Mouse (Mus musculus) right cerebral cortex, adult 18-20 months (tissue): ENCODE measurements around the gene Ptgdr2.

ENCODE experiments used
- DNase-seq: peaks from one replicate; pipeline ENCODE4 v3.0.0; 2022; ENCODE audit warnings: mixed read lengths

The Ptgdr2 gene

DNA sequence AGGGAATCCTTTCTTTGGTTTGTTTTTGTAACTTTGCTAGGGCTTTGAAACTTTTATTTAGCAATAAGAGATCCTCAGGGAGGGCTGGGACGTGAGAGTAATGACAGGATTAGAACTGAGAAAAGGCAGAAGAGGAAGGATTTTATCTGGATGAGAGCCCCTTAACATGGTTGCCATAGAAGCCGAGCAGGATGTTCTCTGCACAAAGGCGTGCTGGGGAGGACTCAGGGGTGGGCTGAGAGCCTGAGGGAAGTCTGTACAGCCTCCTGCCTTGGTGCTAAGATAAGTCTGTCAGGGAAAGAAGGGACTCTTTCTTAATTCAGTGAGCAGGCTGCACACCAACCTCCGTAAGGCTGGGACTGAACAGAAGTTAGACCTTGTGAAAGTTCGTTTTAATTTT, 1.9 kb upstream of the Ptgdr2 start:
- no peak for DNase-seq

DNA sequence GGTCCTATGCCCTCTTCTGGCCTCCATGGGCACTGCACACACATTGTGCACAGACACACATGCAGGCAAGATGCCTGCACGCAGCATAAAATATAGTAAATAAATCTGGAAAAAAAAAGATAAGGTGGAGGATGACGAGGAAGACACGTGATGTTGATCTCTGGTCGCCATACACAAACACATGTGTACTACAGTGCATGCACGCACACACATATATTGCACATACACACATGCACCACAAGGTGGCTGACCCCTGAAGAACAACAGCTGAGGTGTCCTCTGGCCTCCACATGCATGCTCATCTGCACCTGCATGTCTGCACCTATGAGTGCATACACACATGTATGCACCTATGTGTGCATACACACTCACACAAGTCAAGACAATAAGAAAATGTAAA, 883 bp upstream of the Ptgdr2 start:
- no peak for DNase-seq

DNA sequence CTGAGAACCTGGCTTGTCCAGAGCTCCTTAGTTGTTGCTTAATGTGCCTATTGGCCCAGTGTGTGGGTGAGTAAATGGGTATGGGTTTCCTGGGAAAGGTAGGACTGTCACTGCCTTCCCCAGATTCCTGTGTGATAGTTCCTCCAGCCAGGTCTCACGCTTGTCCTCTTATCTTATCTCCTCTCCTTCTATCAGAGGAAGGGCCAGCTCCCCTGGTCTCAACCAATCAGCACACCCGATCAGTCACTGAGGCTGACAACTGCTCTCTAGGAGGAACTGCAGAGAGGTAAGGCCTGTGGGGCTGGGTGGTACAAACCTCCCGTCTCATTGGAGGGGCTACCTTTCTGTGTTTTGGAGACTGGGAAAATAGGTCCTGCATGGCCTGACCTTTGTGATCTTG, 1.8 kb downstream of the Ptgdr2 start:
- DNase-seq, result no peak

DNA sequence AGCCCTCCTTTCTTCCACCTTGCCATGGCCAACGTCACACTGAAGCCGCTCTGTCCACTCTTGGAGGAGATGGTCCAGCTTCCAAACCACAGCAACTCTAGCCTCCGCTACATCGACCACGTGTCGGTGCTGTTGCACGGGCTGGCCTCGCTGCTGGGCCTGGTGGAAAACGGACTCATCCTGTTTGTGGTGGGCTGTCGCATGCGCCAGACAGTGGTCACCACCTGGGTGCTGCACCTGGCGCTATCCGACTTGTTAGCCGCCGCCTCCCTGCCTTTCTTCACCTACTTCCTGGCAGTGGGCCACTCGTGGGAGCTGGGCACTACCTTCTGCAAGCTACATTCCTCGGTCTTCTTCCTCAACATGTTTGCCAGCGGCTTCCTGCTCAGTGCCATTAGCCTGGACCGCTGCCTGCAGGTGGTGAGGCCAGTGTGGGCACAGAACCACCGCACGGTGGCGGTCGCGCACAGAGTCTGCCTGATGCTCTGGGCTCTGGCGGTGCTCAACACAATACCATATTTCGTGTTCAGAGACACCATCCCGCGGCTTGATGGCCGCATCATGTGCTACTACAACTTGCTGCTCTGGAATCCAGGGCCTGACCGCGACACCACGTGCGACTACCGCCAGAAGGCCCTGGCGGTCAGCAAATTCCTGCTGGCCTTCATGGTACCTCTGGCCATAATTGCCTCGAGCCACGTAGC, 3.3 kb downstream of the Ptgdr2 start:
- peak; percentile 68 for DNase-seq

DNA sequence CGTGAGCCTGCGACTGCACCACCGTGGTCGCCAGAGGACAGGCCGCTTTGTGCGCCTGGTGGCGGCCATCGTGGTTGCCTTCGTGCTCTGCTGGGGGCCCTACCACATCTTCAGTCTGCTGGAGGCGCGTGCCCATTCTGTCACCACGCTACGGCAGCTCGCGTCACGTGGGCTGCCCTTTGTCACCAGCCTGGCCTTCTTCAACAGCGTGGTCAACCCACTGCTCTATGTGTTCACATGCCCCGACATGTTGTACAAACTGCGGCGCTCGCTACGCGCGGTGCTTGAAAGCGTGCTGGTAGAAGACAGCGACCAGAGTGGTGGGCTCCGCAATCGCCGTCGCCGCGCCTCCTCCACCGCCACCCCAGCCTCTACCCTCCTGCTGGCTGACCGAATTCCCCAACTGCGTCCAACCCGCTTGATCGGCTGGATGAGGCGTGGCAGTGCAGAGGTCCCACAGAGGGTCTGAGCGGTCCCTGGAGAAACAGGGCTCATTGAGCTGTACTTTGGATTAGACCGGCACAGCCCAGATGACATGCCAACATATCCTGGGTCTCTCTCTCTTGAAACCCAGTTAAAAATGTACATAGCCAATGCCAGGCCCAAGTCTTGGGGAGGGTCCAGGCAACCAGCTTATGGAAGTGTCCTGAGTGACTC, 4.0 kb downstream of the Ptgdr2 start:
- no peak for DNase-seq

DNA sequence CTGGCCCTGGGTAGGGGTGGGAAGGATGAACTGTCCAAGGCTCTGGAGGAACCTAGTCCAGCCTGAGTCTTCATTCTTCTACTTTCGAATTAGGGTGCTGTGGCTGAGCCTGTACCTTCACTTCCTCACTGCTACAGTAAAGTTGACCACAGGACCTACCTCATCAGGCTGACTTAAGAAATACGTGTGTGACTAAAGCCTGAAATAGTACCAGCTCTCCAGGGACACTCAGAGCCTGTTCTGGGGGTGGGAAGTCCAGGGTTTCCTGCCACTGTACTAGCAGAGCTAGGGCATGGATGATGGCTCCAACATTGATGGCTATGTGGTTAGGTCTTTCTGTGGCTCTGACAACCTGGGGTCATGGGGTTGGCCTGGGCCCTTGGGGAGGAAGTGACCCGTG, 7.0 kb downstream of the Ptgdr2 start:
- no peak for DNase-seq

DNA sequence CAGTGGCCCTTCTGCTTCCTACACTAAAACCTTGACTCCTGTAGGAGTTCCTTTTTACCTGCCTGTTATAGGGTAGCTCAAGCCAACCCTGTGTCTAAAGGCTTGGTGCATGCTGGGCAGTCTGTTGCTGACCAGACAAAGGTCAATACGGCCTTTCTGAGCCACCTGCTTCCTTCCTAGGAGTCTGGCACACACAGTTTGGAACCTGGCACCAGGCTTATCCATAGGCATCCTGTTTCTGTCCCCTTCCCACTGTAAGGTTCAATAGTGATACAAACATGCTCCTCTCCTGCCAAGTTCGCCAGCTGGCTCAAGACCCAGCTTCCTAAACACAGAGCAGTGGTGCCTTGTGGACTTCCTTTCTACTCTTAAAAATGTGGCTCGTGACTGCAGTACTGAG, 9.5 kb downstream of the Ptgdr2 start:
- DNase-seq, result no peak

DNA sequence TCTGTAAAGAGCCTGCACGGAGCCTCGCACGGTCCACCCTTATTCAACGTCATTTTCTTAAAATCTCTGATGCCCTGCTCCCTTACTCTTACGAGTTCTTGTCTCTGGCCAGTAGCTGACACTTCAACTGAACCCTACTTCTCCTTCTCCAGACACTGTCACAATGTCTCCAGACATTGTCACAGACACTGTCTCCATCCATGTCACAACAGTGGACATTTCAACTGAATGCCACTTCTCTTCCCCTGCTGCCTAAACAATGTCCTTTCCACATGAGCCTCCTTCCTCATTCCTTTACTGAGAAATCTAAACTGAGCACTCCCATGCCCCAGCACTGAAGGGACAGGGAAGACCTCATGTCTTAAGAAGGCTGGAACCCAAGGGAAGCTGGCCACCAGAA, 10.3 kb downstream of the Ptgdr2 start:
- no peak for DNase-seq

DNA sequence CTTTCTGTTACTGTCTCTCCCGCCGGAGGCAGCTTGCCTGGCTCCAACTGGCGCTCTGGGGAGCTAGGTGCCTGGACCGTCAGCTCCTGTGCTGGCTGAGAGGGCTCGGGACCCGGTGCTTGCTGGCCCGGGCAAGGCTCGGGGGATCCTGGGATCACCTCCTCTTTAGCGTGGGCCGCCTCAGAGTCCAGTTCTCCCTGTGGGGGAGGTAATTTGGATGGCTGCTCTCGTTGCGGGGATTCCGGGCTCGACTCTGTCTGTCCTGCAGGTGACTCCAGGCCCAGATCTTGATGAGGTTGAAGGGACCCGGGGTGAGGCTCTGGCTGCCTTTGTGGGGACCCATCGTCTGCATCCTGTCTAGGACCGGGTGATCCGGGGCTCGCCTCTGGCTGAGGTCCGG, 11.5 kb downstream of the Ptgdr2 start:
- no peak for DNase-seq

DNA sequence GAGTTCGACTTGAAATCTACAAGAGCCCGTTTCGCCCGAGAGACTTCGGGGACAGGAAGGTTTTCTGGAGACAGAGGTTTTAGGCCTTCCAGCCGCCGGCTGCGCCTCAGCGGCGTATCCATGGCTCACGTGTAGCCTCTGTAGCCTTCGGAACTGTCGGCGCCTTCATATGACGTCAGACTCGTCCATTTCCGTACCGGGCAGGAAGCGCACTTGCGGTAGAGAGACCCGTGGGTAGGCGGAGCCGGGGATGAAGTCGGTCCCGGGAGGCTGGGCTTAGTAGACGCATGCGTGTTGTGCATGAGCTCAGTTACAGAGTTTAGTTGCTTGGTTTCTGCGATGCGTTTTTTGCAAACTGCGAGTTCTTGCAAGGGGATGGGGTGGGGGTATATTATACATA, 12.2 kb downstream of the Ptgdr2 start, which contains the start of gene Ccdc86:
Gene Ccdc86, minus strand, starts transcription at position 155 of the 400 bp plus-strand sequence.
- peak; percentile 97 for DNase-seq

DNA sequence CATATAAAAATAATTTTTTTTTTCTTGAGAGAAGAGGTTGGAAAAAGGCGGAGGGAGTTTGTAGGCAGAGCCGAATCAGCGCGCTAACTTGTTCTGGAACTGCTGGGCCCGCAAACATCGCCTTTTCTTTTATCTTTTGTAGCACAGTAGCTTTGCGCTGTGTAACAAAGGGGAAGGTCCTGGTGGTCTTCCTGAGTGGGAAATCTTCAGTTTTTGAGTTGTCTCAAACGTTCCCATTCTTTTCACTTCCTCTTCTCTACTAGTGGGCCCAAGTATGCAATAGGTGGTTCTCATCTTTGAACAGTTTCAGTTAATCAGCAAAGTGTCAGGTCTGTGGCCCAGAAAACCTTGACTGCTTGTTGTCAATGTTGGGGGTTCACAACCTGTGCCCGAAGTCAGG, 12.6 kb downstream of the Ptgdr2 start:
- DNase-seq, result no peak

DNA sequence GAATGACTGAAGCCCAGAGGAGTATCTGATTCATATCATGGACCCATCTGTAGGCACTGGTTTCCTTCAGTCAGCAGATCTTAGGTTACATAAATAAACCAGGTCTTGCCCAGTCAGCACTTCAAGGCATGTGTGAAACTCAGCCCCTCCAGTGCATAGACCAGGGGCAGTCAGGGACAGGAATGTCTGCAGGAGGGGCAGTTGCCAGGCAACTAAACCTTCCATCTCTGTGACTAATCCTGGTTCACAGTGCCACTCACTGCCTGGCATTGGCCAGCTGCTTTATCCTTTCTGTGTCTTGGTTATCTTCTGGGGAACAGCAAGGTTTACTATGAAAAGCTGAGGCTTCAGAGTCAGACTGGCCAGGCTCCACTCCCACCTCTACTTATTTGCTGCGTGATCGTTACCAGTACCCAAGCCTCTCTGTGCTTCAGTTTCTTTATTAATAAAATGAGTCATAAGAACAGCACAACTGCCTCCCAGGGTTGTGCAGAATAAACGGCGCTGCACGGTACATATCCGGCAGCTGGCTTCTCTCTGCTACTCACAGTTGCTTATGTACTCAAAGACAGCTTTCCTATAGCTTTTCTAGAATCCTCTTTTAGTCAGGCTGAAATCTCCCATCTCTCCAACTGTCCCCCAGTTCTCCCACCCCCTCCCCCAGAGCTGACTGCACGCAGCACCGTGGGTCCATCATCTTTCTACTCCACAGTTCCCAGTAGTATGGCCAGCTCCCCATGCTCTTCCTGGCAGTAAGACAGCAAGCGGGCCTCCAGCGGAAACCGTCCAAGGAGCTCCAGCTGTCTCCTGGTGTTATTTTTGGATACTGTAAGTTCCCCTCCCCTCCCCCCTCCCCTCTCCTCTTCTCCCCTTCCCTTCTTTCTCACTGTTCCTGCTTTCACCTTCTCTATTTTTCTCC, 15.3 kb downstream of the Ptgdr2 start:
- peak; percentile 49 for DNase-seq

DNA sequence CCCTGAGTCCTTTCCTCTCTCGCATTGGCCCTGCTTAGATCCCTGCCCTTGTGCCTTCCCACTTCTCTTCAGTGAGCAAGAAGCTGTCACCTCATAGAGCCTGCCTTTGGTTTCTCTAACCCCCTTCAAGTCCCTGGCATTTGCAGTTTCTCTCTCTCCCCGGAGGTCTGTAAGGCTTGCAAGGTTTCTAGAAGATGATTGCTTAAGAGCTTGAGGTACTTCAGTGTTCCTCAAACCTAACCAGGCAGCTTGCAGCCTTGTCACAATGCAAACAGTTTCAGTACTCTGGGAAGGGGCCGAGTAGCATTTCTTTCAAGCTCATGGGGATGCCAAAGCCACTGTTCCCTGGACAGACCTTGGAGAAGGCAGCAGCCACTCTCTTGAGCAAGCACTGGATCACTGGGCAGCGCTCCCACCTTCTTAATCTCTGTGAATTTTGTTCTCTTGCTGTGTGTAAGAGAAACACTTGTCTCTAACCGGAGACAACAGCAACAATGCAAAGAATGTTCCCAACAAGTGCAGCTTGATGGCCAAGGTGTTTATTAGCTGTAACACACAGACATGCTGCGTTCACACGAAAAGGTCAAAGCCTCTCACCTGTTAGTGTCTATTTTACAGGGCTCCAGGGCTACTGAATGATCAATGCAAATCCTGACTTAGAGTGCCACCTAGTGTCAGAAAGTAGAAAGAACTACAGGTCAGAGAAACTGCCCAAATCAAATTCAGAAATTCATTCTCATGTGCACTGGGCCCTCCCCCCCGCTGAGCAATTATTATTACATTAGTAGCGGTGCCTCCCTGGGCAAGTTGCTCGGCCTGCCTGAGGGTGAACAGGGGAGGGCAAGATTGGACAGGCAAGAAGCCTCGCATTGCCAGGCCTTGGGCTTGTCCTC, 22.4 kb downstream of the Ptgdr2 start:
- peak; percentile 49 for DNase-seq

DNA sequence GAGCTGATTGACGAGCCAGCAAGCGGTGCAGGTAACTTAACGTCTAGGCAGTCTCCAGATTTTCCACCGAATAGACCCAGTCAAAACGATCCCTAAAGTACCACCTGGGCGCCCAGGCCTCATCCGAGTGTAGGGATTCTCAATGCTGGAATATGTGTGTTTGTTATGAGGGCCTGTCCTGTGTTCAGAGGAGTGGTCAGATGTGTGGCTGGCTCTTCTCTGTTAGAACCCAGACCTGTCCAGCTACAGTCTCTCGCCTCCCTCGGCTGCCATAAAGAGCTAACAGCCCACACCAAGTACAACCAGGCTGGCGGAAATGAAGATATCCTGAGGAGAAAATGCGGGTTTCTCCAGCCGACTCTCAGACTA, 23.0 kb downstream of the Ptgdr2 start:
- DNase-seq, result no peak

DNA sequence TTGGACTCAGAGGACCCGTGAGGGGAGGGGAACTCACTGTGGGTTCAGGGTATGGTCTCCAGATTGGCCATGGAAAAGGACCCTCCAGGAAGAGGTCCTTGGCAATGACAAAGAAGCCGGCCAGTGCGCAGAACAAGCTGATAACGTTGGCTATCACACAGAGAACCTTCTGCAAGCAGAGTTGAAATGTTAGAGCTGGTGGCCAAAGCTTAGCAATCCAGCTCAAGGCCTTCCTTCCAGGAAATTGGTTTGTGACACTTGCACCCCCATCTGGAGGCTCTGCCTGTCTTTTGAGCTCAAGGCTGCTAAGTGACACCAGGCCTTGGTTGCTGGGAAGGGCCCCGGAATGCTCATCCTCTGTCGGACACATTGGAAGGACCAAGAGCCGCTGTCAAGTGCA, 28.8 kb downstream of the Ptgdr2 start:
- no peak for DNase-seq

DNA sequence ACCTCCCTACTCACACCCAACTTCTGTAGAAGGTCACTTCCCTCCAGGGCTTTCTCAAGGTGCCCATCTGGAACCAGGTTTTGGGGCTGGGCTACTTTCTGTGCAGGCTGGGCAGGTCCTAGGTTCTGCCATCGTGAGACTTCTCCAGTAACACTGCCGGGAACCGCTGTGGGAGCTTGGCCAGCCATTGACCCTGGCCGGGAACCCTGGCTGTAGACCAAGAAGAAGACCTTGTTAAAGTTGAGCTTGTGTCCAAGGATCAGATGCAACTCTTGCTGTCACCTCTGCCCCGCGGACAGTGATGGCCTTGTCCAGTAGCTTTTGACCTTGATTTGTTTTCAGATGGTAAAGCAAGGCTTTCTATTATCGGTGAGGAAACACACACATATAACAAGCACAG, 31.6 kb downstream of the Ptgdr2 start:
- DNase-seq, result no peak

DNA sequence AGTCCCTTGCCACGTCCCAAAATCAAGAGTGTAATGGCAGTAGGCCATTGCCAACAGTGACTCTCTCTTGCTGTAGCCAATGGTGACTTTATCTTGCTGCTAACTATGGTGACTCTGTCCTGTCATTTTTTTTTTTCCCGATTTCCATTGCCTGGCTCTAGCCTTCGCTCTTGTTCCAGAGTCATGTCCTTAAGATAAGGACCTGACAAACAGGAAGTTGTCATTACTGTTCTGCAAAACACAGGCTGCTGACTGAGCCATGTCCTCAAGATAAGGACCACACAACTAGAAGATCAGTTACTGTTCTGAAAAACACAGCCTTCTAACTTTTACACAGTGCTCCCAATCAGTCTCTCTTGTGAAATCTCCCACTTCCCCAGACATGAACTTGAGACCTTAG, 33.5 kb downstream of the Ptgdr2 start:
- DNase-seq, result no peak

DNA sequence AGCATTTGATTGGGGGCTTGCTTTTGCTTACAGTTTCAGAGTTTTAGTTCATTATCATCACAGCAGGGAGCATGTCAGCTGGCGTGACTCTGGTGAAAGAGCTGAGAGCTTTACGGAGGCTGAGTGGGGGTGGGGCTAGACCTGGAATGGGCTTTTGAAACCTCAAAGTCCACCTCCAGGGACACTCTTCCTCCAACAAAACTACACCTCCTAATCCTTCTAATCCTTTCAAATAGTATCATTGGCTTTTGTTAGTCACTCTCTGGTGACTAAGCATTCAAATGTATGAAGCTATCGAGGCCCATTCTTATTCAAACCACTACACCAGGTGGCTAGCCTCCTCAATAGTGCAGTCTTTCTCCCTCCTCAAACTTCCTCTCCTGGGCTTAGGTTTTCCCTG, 35.7 kb downstream of the Ptgdr2 start:
- no peak for DNase-seq

DNA sequence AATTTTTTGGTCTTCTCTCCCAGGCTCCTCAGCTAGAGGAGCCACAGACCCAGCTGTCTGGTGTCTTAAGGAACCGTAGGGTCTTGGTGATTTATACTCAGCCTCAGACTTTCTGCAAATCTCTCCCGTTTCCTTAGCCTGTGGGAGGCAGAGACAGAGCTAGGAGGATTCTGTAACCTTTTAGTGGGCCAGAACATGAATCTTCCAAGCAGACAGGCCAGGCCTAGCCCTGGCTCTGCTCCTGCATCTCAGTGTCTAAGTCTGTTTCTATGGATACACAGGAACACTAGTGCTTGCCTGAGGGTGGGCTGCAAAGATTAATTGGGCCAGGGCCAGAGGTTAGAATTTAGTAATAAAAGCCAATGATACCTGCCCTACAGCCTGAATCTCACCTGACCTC, 36.2 kb downstream of the Ptgdr2 start:
- DNase-seq, result no peak

DNA sequence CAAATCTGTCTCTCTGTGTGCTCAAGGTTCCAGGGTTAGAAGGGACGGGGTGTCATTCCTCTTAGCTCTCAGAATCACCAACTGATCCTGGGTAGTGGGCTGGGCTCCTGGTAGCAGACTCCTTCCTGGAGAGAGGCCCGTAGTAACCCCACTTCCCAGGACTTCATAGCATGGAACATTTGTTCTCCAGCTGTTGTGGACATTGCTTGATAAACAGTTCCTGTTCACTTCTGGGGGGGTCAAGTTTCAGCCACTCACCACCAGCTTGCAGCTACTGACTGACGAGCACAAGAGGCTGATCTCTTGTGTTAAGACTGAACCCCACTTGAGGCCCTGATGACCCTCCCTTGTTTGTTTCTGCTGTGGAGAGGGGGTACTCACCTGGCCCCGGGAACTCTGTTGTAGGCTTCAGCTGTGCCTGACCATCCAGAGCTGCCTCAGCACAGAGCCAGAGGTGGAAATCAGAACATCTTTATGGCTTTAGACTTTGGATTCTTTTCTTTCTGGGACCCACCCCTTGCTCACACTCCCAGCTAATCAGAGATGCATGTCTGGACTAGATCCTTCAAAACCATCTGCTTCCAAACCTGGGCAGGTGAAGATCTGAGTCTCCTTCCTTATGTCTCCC, 37.4 kb downstream of the Ptgdr2 start, which contains the start of gene Ms4a10:
Gene Ms4a10, minus strand, starts transcription at position 433 of the 628 bp plus-strand sequence.
- DNase-seq, result no peak

DNA sequence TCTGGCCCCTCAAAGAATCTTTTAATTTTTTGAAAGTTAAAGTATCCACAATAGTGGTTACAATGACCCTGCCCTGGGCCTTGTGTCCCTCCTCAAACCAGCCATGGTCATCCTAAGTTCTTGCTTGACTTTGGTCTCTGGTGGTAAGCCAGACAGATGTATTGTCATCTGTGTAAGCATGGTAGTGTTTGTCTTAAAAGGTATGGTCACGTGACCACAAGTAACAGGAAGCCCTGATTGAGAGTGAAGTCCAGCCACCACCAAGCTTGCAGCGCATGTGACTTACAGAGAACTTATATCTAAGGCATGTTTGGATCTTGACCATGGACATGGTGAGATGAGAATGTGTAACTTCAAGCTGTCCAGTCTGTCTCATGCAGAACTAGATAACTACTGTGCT, 38.2 kb downstream of the Ptgdr2 start:
- no peak for DNase-seq

DNA sequence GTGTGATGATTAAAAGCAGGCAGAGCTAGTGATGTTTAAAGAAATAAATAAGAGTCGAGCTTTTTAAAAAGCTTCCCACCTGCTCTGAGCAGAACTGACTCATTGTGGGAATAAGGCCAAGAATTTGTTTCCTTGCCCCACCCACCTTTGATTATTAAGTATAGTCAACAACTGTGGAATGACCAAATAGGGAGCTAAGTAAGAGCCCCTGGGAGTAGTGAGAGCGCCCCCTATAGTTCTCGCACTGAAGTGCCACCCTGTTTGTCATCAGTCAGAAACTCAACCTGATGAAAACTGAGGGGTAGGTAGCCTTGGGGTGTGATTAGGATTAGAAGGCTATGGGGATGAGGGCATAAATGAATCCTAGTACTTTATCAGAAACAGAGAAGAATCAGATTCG, 39.4 kb downstream of the Ptgdr2 start:
- no peak for DNase-seq
